Mouse (Mus musculus): ENCODE data around the gene Atxn7l3. TPM values are rescaled to one million over a fixed set of nuclear protein-coding genes. Genes with fewer than 3 reads are reported as not detected.

Gene Atxn7l3
- total RNA-seq, 2 experiments from 2014 or later, result 172 to 173 TPM

DNA sequence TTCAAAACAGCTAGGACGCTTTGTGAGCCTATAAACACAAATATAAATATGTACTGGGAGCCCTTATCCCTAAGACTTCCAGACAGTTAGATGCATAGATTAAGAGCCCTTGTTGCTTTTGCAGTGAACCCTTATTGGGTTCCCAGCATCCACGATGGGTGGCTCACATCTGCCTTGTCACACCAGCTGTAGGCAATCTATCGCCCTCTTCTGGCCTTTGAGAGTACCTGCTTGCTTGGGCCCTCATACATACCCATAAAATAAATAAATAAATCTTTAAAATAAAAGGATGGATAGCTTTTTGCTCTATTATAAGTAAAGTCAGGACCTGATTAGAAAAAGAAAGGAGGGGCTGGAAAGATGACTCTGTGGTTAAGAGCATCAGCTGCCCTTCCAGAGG is 37.9 kb downstream of the Atxn7l3 start:
- DNase-seq, result no peak

- DNase-seq, result no peak
Observed at GRCm38 (mm10) chr11:102258095-102258494, 38.3 kb downstream of the Atxn7l3 start.

- DNase-seq, result peak in 1 of 2 experiments; percentile 7
Observed at GRCm38 (mm10) chr11:102257514-102257913, 38.9 kb downstream of the Atxn7l3 start.

GRCm38 (mm10) chr11:102249351-102250090 is 46.9 kb downstream of the Atxn7l3 start:
- no peak for DNase-seq

GRCm38 (mm10) chr11:102248630-102249230 is 47.7 kb downstream of the Atxn7l3 start, which contains the start of gene BC030867:
Gene BC030867 (plus strand): TSS chr11:102248882.
- DNase-seq, result peak; percentile 84 to 87

GRCm38 (mm10) chr11:102246871-102247270 is 49.6 kb downstream of the Atxn7l3 start:
- no peak for DNase-seq

- no peak for DNase-seq
Observed at GRCm38 (mm10) chr11:102246273-102246635, 50.2 kb downstream of the Atxn7l3 start.

DNA sequence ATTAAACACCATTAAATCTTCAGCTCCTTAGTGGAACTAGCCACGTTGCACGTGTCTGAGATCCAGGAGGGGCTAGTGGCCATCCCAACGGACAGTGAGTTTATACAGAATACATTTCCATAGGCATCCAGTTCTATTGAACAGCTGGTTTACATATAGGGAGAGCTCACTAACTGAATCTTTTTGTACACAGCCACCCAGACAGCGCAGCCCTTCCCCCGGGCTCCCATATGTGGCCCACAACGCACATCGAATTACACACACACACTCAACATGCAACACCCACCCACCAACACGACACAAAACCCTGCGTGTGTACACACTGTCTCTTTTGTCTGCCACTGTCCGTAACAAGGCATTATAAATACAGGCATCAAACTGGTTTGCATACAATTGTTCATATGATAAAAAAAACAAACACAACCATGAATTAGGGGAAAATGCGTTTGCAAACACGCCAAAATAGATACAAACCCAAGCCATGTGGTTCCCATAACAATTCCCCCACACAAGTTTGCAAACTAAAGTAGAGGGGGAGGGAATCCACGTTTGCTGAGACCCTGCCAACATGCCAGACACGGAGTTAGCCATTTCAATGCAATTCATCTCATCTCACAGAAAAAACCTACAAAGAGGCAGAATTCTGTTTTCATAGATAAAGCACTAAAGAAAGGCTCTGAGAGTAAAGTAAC is 50.7 kb downstream of the Atxn7l3 start:
- DNase-seq, result no peak

DNA sequence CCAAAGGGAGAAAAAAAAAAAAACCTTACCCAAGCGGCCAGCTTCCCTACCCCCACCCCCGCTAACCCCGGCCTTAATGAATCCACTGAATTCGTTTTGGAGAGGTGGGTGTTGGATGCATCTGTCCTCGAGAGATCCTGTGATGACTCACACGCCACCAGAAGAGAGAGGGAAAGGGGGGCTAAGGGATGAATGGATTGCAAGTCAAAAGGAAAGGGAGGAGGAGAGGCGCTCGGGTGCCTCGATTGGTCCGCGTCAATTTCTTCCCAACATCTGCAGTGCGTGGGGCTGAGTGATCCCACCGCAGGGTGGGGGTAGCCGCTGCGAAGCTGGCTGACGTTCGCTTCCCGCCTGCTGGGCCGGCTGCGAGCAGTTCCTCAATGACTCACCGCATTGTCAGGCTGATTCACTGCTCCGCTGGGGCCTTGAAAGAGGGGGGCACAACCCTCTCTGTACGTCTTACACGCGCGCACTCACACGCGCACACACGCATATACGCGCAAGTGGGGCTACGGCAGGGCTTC is 51.4 kb downstream of the Atxn7l3 start:
- peak; percentile 76 to 77 for DNase-seq

GRCm38 (mm10) chr11:102241874-102242273 is 54.6 kb downstream of the Atxn7l3 start:
- DNase-seq, result no peak

DNA sequence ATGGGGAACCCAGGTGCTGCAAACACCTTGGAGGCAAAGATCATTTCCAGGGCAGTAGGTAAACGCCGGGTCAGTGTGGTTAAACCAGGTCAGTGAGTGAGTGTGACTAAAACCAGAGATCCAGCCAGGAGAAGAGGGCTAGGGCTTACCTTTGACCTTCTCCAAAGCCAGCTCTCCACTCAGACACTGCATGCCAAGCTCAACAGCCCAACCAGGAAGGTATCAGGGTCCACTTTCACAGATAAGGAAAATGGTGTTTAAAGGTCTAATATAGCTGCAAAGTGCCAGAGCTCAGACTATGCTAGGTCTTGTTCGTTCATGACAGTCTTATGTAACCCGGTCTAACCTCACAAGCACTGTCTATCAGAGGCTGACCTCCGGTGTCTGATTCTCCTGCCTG is 55.2 kb downstream of the Atxn7l3 start:
- DNase-seq, result no peak

- DNase-seq, result no peak
Observed at GRCm38 (mm10) chr11:102240636-102241035, 55.8 kb downstream of the Atxn7l3 start.

Other genes starting within 250 kb of the Atxn7l3 start
- 100 to 1,000 TPM; 138 to 139 TPM for gene Mpp2, start 208.1 kb downstream of the Atxn7l3 start, total RNA-seq (2021)
- gene Ppy, start 195.3 kb downstream of the Atxn7l3 start, total RNA-seq (2021), result not detected
- not detected for gene Pyy, start 188.8 kb downstream of the Atxn7l3 start, total RNA-seq (2021)
- gene Nags, start 151.1 kb downstream of the Atxn7l3 start, total RNA-seq (2021), result not detected
- 10 to 100 TPM; 29.5 to 30.6 TPM for gene Tmem101, start 140.2 kb downstream of the Atxn7l3 start, total RNA-seq (2021)
- gene Lsm12, start 111.3 kb downstream of the Atxn7l3 start, total RNA-seq (2021), result 10 to 100 TPM; 59.4 to 60.8 TPM
- 10 to 100 TPM; 52.0 to 58.5 TPM for gene G6pc3, start 107.0 kb downstream of the Atxn7l3 start, total RNA-seq (2021)
- gene Hdac5, start 66.5 kb downstream of the Atxn7l3 start, total RNA-seq (2021), result 100 to 1,000 TPM; 227 to 234 TPM
- gene BC030867, start 47.7 kb downstream of the Atxn7l3 start, total RNA-seq (2021), result 1 to 10 TPM in 1 of 2 experiments, under 1 TPM in 1; 0.58 to 1.5 TPM
- gene Asb16, start 27.9 kb downstream of the Atxn7l3 start, total RNA-seq (2021), result 1 to 10 TPM; 1.0 to 1.2 TPM
- gene Tmub2, start 11.7 kb downstream of the Atxn7l3 start, total RNA-seq (2021), result 10 to 100 TPM; 64.2 to 64.8 TPM
- 100 to 1,000 TPM; 127 to 128 TPM for gene Ubtf, start 23.1 kb upstream of the Atxn7l3 start, total RNA-seq (2021)
- gene Slc4a1, start 69.6 kb upstream of the Atxn7l3 start, total RNA-seq (2021), result under 1 TPM; 0.10 to 0.15 TPM
- gene Rundc3a, start 96.8 kb upstream of the Atxn7l3 start, total RNA-seq (2021), result 100 to 1,000 TPM; 455 to 507 TPM
- 10 to 100 TPM; 61.9 to 64.0 TPM for gene Slc25a39, start 111.3 kb upstream of the Atxn7l3 start, total RNA-seq (2021)
- 10 to 100 TPM; 60.3 to 68.3 TPM for gene Grn, start 133.7 kb upstream of the Atxn7l3 start, total RNA-seq (2021)
- gene Fam171a2, start 151.1 kb upstream of the Atxn7l3 start, total RNA-seq (2021), result 100 to 1,000 TPM in 1 of 2 experiments, 10 to 100 TPM in 1; 97.3 to 111 TPM
- 1 to 10 TPM; 1.3 to 3.8 TPM for gene Itga2b, start 173.5 kb upstream of the Atxn7l3 start, total RNA-seq (2021)

Data from layer of hippocampus, postnatal 36 days (tissue).